Mouse (Mus musculus) forebrain, embryonic 11.5 days (tissue): ENCODE data around the gene Cacna1c. TPM values are rescaled to one million over a fixed set of nuclear protein-coding genes. Genes with fewer than 3 reads are reported as not detected.
A peak's percentile ranks its signal among the peaks of the same experiment; 100 is the strongest.

ENCODE experiments used
- ATAC-seq: fragments of 200-750 bp; cut with Nextera tagmentation; replicated peaks from 2 replicates; pipeline ENCODE4 v1.8.0; 2017; ENCODE audit warnings: moderate TSS enrichment; ENCODE audit not compliant: low FRiP score
- DNase-seq: peaks from one replicate; pipeline ENCODE4 v3.0.0-alpha.2; 2017; ENCODE audit warnings: low spot score
- H3K27ac ChIP-seq: fragments of 300-500 bp; sonication (generic); 2 replicates; pipeline ENCODE4 v1.5.1; 2014; ENCODE audit warnings: low read depth, low read length
- H3K27me3 ChIP-seq: fragments of 300-500 bp; sonication (generic); 2 replicates; pipeline ENCODE4 v1.6.1; 2014; ENCODE audit warnings: mild to moderate bottlenecking, low read length, mixed read lengths; ENCODE audit not compliant: control insufficient read depth, insufficient read depth
- H3K36me3 ChIP-seq: fragments of 300-500 bp; sonication (generic); 2 replicates; pipeline ENCODE4 v1.6.1; 2014; ENCODE audit warnings: mild to moderate bottlenecking, low read length, moderate library complexity, mixed read lengths; ENCODE audit not compliant: control insufficient read depth, insufficient read depth
- H3K4me1 ChIP-seq: fragments of 300-500 bp; sonication (generic); replicated peaks from 2 replicates; pipeline ENCODE4 v1.6.1; 2014; ENCODE audit warnings: low read length, mixed read lengths; ENCODE audit not compliant: control insufficient read depth, insufficient read depth
- H3K4me2 ChIP-seq: fragments of 300-500 bp; sonication (generic); 2 replicates; pipeline ENCODE4 v1.6.1; 2014; ENCODE audit warnings: low read depth, mild to moderate bottlenecking, low read length, moderate library complexity, mixed read lengths; ENCODE audit not compliant: severe bottlenecking
- H3K4me3 ChIP-seq: fragments of 300-500 bp; sonication (generic); 2 replicates; pipeline ENCODE4 v1.5.1; 2014; ENCODE audit warnings: low read depth, low read length
- H3K9ac ChIP-seq: fragments of 300-500 bp; sonication (generic); 2 replicates; pipeline ENCODE4 v1.6.1; 2014; ENCODE audit warnings: low read length
- H3K9me3 ChIP-seq: fragments of 300-500 bp; sonication (generic); 2 replicates; pipeline ENCODE4 v1.6.1; 2016; ENCODE audit warnings: low read length, mixed read lengths; ENCODE audit not compliant: control insufficient read depth
- WGBS: fragments of 180-500 bp; shearing (Covaris S2); extraction: QIAGEN DNeasy Blood & Tissue Kit; methylation state at CpG from one replicate; pipeline ENCODE4 v1.1.7; 2014; 5-methylcytosine and 5-hydroxymethylcytosine counted together
- polyA plus RNA-seq: library from polyadenylated mRNA; unstranded; fragments of >200 nt; fragmentation: Nextera tagmentation; extraction: Ambion mirVana; gene quantifications from 2 replicates; pipeline ENCODE4 v1.2.1, GENCODE M21; 2014

The Cacna1c gene
- polyA plus RNA-seq, 1 experiment from 2014 or later = 4.8 TPM

DNA sequence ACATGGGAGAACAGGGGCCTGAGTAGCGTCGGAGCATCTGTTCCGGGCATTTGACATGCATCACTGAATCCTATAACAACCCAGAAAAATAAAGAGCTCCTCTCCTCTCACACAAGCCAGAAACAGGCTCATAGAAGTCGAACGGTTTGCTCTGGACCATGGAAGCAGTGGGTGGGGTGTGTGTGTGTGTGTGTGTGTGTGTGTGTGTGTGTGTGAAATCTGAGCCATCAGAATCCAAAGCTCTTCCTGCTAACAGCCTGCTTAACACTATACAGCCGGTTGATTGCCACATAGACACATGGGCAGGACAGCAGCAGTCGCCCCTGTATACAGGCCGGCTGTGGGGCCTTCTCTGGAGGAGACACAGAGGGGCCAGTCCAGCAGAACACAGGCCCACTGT is 368.7 kb downstream of the Cacna1c start:
- H3K4me1 ChIP-seq = 0 out of 2 replicates have a peak, but pooled peaks cover 3% of the 10 kb centered on the region
- DNase-seq (no peak), ATAC-seq (peak; percentile 49; the same call in 1 of the 2 replicates)
- H3K4me3 ChIP-seq = no peak overlapping the region
- H3K9ac ChIP-seq = no peak overlapping the region
- H3K36me3 ChIP-seq = no peaks in the 10 kb centered on the region
- H3K27me3 ChIP-seq = no peaks in the 10 kb centered on the region
- H3K4me2 ChIP-seq = no peak overlapping the region
- H3K9me3 ChIP-seq = no peaks in the 10 kb centered on the region
- 34% methylated on average over 8 of the region's 8 CpGs for WGBS
- peak overlapping the region; percentile 27; the same call in 1 of the 2 replicates for H3K27ac ChIP-seq

DNA sequence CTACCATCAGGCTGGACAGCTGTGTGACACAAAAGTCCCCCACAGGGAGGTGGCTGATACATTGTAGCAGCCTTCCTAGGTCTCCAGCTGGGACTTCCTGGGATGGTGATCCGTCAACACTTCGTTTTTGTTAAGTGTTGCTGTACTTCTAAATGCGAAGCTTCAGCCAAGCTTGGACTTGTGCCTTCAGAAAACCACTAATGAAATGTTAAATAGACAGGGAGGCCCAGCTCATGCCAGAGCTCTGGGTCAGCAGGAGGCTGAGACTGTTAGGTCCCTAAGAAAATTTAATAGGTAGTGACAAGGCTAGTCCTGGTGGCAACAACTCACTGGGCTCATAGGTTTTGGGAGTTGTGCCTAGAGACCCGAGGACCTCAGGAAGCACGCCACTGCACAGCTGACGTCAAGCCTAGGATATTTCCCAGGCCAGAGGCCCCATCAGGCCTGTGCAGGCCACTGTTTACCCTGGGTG is 370.8 kb downstream of the Cacna1c start:
- H3K9me3 ChIP-seq = no peaks in the 10 kb centered on the region
- H3K36me3 ChIP-seq = no peaks in the 10 kb centered on the region
- WGBS = 77% methylated on average over 6 of the region's 6 CpGs
- ATAC-seq (no peak), DNase-seq (no peak)
- H3K9ac ChIP-seq = no peak overlapping the region
- H3K4me2 ChIP-seq = no peak overlapping the region
- no peak overlapping the region for H3K4me3 ChIP-seq
- H3K4me1 ChIP-seq = 0 out of 2 replicates have a peak, but pooled peaks cover 3% of the 10 kb centered on the region
- no peaks in the 10 kb centered on the region for H3K27me3 ChIP-seq
- no peak overlapping the region for H3K27ac ChIP-seq

DNA sequence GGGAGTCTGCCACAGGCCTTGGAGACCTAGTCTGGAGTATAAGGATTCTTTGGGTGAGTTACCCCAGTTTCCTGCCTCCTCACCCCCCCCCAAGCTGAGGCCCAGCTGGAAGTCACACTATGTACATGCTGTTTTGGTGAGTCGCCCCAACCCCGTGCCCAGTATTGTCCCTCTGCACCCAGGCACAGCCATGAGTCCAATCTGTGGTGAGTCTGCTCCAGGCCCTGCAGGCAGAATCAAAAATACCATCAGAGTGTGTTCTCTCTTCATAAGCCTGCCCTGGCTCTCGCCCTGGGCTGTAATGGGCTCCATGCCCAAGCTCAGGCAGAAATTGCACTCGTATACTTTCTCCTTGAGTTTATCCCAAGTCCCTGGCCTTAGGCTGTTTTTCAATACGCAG is 374.7 kb downstream of the Cacna1c start:
- no peaks in the 10 kb centered on the region for H3K9me3 ChIP-seq
- H3K27ac ChIP-seq = no peak overlapping the region
- H3K36me3 ChIP-seq = no peaks in the 10 kb centered on the region
- DNase-seq (no peak), ATAC-seq (no peak)
- H3K4me2 ChIP-seq = no peak overlapping the region
- no peak overlapping the region for H3K9ac ChIP-seq
- H3K4me1 ChIP-seq = no peaks in the 10 kb centered on the region
- no peak overlapping the region for H3K4me3 ChIP-seq
- WGBS = 90% methylated on average over 5 of the region's 5 CpGs
- no peaks in the 10 kb centered on the region for H3K27me3 ChIP-seq

DNA sequence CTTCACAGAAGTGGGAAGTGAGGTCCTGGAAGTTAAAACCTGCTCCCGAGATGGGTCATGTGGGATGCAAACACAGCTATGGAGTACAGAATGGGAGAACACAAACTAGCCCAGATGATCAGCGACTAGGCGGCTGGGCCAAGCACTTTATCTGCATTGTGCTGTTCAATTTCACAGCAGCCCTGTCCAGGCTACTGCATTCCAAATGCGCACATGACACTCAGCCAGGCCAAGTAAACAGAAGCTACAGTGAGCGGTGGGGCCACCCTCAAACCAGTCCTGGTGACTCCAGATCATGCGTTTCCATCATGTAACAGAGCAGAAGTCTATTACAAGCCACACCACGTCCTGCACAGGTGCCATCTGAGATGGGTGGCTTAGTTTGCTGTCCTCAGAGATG is 376.6 kb downstream of the Cacna1c start:
- WGBS = 83% methylated on average over 7 of the region's 7 CpGs

DNA sequence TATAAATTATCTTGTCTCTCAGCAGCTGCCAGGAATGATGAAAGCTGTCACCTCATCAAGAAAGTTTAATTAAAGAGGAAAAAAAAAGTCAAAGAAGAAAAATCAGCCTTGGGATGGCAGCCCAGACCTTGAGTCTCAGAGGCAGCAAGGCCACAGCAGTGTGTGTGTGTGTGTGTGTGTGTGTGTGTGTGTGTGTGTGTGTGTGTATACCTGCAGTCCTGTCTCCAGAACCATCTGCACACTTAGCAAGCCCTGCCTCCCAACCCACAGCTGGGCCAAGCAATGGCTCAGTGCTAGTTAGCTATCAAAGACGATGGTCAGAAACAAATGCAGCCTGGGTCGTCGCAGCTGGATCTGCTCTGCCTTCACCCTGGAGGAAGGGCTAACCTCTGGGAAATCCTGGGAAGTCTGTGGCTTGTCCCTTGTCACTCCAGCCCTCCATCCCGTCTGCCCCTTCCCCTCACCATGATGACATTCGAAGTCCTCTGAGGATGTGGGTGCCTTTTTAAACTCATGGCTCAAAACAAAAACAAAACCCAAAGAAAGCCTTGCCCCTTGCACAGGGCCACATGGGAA is 378.2 kb downstream of the Cacna1c start:
- Histone ChIP-seq H3K4me2 (no peak overlapping the region), H3K36me3 (no peaks in the 10 kb centered on the region), H3K9me3 (no peaks in the 10 kb centered on the region), H3K27me3 (no peaks in the 10 kb centered on the region), H3K4me1 (no peaks in the 10 kb centered on the region), H3K9ac (no peak overlapping the region), H3K27ac (no peak overlapping the region), H3K4me3 (no peak overlapping the region)
- ATAC-seq (no peak), DNase-seq (no peak)
- WGBS = 74% methylated on average over 5 of the region's 5 CpGs

More for the DNA sequence above, 376.6 kb downstream of the Cacna1c start:
- Histone ChIP-seq H3K9me3 (no peaks in the 10 kb centered on the region), H3K4me1 (no peaks in the 10 kb centered on the region), H3K4me3 (no peak overlapping the region), H3K27me3 (no peaks in the 10 kb centered on the region), H3K36me3 (no peaks in the 10 kb centered on the region), H3K9ac (no peak overlapping the region), H3K4me2 (no peak overlapping the region), H3K27ac (no peak overlapping the region)
- ATAC-seq = no peak
- DNase-seq = no peak

DNA sequence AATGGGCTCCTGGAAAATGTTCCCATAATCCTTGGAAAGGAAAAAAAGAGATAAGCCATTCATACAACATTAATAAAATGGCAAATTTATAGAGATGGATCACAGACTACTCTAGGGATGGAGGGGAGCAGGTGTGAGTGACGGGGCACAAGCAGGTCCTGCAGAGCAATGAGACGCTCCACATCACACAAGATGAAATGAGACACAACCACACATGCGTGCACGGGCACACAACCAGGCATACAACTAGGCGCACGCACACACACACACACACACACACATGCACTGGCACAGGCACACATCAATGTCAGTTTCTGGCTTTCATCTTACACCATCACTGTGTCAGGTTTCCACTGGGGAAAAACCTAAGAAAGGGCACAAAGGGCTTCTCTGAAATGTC is 380.0 kb downstream of the Cacna1c start:
- Histone ChIP-seq H3K9ac (no peak overlapping the region), H3K4me1 (no peaks in the 10 kb centered on the region), H3K36me3 (no peaks in the 10 kb centered on the region), H3K27me3 (no peaks in the 10 kb centered on the region), H3K9me3 (no peaks in the 10 kb centered on the region), H3K4me3 (no peak overlapping the region), H3K4me2 (no peak overlapping the region), H3K27ac (no peak overlapping the region)
- ATAC-seq (no peak), DNase-seq (no peak)
- 91% methylated on average over 6 of the region's 6 CpGs for WGBS

DNA sequence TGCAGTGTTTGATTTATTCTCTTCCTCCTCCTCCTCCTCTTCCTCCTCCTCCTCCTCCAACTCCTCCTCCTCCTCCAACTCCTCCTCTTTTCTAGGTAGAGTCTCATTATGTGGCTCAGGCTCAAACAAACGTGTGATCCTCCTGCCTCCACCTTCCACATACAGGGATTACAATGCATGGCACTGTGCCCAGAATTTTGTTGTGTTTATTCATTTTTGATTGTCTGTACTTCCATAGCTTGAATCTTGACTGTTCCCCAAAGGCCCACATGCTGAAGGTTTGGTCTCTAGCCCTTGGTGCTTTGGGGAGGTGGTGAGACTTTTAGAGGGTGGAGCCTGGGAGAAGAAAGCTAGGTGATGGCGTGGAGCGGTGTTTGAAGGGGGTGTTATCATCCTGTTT is 383.7 kb downstream of the Cacna1c start:
- no peak overlapping the region for H3K4me3 ChIP-seq
- H3K4me1 ChIP-seq = no peaks in the 10 kb centered on the region
- no peaks in the 10 kb centered on the region for H3K9me3 ChIP-seq
- ATAC-seq (no peak), DNase-seq (no peak)
- no peak overlapping the region for H3K9ac ChIP-seq
- no peak overlapping the region for H3K27ac ChIP-seq
- H3K4me2 ChIP-seq = no peak overlapping the region
- no peaks in the 10 kb centered on the region for H3K27me3 ChIP-seq
- 79% methylated on average over 3 of the region's 3 CpGs for whole genome bisulfite sequencing
- no peaks in the 10 kb centered on the region for H3K36me3 ChIP-seq

- Histone ChIP-seq H3K4me2 (no peak overlapping the region), H3K27me3 (no peaks in the 10 kb centered on the region), H3K4me3 (no peak overlapping the region), H3K9ac (no peak overlapping the region), H3K27ac (no peak overlapping the region), H3K4me1 (no peaks in the 10 kb centered on the region), H3K36me3 (no peaks in the 10 kb centered on the region), H3K9me3 (no peaks in the 10 kb centered on the region)
- WGBS = 83% methylated on average over 4 of the region's 4 CpGs
- ATAC-seq (no peak), DNase-seq (no peak)
Observed at GRCm38 (mm10) chr6:118812007-118812406, 384.2 kb downstream of the Cacna1c start.

- Histone ChIP-seq H3K9ac (no peak overlapping the region), H3K9me3 (no peaks in the 10 kb centered on the region), H3K4me2 (no peak overlapping the region), H3K4me3 (no peak overlapping the region), H3K4me1 (no peaks in the 10 kb centered on the region), H3K27me3 (no peaks in the 10 kb centered on the region), H3K36me3 (no peaks in the 10 kb centered on the region), H3K27ac (no peak overlapping the region)
- no peak for ATAC-seq
- DNase-seq = no peak
- 33% methylated on average over 1 of the region's 1 CpGs for WGBS
Observed at GRCm38 (mm10) chr6:118810834-118811233, 385.4 kb downstream of the Cacna1c start.
